Mouse (Mus musculus): ENCODE results near the gene Ppp3ca.

Gene Ppp3ca

GRCm38 (mm10) chr3:136813886-136814285 is 144.0 kb downstream of the Ppp3ca start:
- DNase-seq (ENCODE audit: low spot score), result no peak

- no peak for DNase-seq (ENCODE audit: low spot score)
Observed at GRCm38 (mm10) chr3:136814916-136815315, 145.0 kb downstream of the Ppp3ca start.

GRCm38 (mm10) chr3:136816319-136816718 is 146.4 kb downstream of the Ppp3ca start:
- no peak for DNase-seq (ENCODE audit: low spot score)

- no peak for DNase-seq (ENCODE audit: low spot score)
Observed at GRCm38 (mm10) chr3:136818997-136819396, 149.1 kb downstream of the Ppp3ca start.

- no peak for DNase-seq (ENCODE audit: low spot score)
Observed at GRCm38 (mm10) chr3:136821039-136821438, 151.1 kb downstream of the Ppp3ca start.

- no peak for DNase-seq (ENCODE audit: low spot score)
Observed at GRCm38 (mm10) chr3:136821993-136822392, 152.1 kb downstream of the Ppp3ca start.

GRCm38 (mm10) chr3:136822431-136822830 is 152.5 kb downstream of the Ppp3ca start:
- no peak for DNase-seq (ENCODE audit: low spot score)

- no peak for DNase-seq (ENCODE audit: low spot score)
Observed at GRCm38 (mm10) chr3:136828451-136828850, 158.5 kb downstream of the Ppp3ca start.

GRCm38 (mm10) chr3:136829109-136829508 is 159.2 kb downstream of the Ppp3ca start:
- DNase-seq (ENCODE audit: low spot score), result no peak

- DNase-seq (ENCODE audit: low spot score), result no peak
Observed at GRCm38 (mm10) chr3:136830687-136831220, 160.8 kb downstream of the Ppp3ca start.

GRCm38 (mm10) chr3:136833003-136833745 is 163.2 kb downstream of the Ppp3ca start:
- no peak for DNase-seq (ENCODE audit: low spot score)

- peak; percentile 12 for DNase-seq (ENCODE audit: low spot score)
Observed at GRCm38 (mm10) chr3:136833893-136834292, 164.0 kb downstream of the Ppp3ca start.

- DNase-seq (ENCODE audit: low spot score), result peak; percentile 48
Observed at GRCm38 (mm10) chr3:136835851-136836250, 165.9 kb downstream of the Ppp3ca start.

GRCm38 (mm10) chr3:136836319-136837193 is 166.6 kb downstream of the Ppp3ca start:
- peak; percentile 25 for DNase-seq (ENCODE audit: low spot score)

GRCm38 (mm10) chr3:136837589-136837988 is 167.7 kb downstream of the Ppp3ca start:
- DNase-seq (ENCODE audit: low spot score), result peak; percentile 19

- DNase-seq (ENCODE audit: low spot score), result no peak
Observed at GRCm38 (mm10) chr3:136841282-136841681, 171.4 kb downstream of the Ppp3ca start.

- DNase-seq (ENCODE audit: low spot score), result no peak
Observed at GRCm38 (mm10) chr3:136842384-136842783, 172.5 kb downstream of the Ppp3ca start.

GRCm38 (mm10) chr3:136843811-136844491 is 174.0 kb downstream of the Ppp3ca start:
- DNase-seq (ENCODE audit: low spot score), result no peak

GRCm38 (mm10) chr3:136849035-136849434 is 179.1 kb downstream of the Ppp3ca start:
- DNase-seq (ENCODE audit: low spot score), result no peak

GRCm38 (mm10) chr3:136852921-136853320 is 183.0 kb downstream of the Ppp3ca start:
- no peak for DNase-seq (ENCODE audit: low spot score)

- DNase-seq (ENCODE audit: low spot score), result no peak
Observed at GRCm38 (mm10) chr3:136853596-136853995, 183.7 kb downstream of the Ppp3ca start.

GRCm38 (mm10) chr3:136855996-136856395 is 186.1 kb downstream of the Ppp3ca start:
- no peak for DNase-seq (ENCODE audit: low spot score)

Measured in MN1 (cell line).